11 mouse cellular contexts compared by ENCODE assay signal in genomic region chr1:160397037-160397436, GRCm38 (mm10).
"Had no signal": no experiment of that assay in that cellular context is flagged by ENCODE, and none has a peak within 500 bp of the region (broad histone marks: within the 10 kb centered on the region; RNA-seq: fewer than 3 reads in every experiment).

No protein-coding gene starts in this region.

- H3K27me3 ChIP-seq: limb, embryonic 15.5 days; liver, embryonic 12.5 days; midbrain, embryonic 13.5 days had no signal

- H3K4me2 ChIP-seq: limb, embryonic 15.5 days; liver, embryonic 12.5 days; midbrain, embryonic 13.5 days had no signal

- H3K36me3 ChIP-seq: limb, embryonic 15.5 days; liver, embryonic 12.5 days; midbrain, embryonic 13.5 days had no signal

- H3K4me1 ChIP-seq: limb, embryonic 15.5 days; midbrain, embryonic 13.5 days had no signal

- H3K4me3 ChIP-seq: left cerebral cortex, adult 2 months; limb, embryonic 15.5 days; liver, embryonic 12.5 days; midbrain, embryonic 13.5 days had no signal

- H3K9me3 ChIP-seq: limb, embryonic 15.5 days; liver, embryonic 12.5 days; midbrain, embryonic 13.5 days had no signal

- H3K27ac ChIP-seq: kidney, postnatal 0 days; left cerebral cortex, adult 2 months; limb, embryonic 15.5 days; liver, embryonic 12.5 days; midbrain, embryonic 13.5 days had no signal

- H3K9ac ChIP-seq: limb, embryonic 15.5 days; liver, embryonic 12.5 days; midbrain, embryonic 13.5 days had no signal

- DNase-seq: kidney, adult 9 months; kidney, postnatal 36 days; lung, postnatal 4 days; right cerebral cortex, postnatal 25 days; thymus, postnatal 36 days had no signal

- ATAC-seq: intestine, postnatal 0 days; liver, embryonic 12.5 days; midbrain, embryonic 13.5 days had no signal
